Mouse (Mus musculus): ENCODE data around the gene Adh7. TPM values are rescaled to one million over a fixed set of nuclear protein-coding genes. Genes with fewer than 3 reads are reported as not detected.

Adh7 gene
- total and polyA plus RNA-seq, 3 experiments, result not detected

- H3K9me3 ChIP-seq (replicated peaks; ENCODE audit: insufficient read depth, low read length), result no peaks in the 10 kb centered on the region
- TF ChIP-seq POLR2AphosphoS2 (IDR thresholded peaks at IDR 0.05; ENCODE audit: low read length) (no peak), GABPA (IDR thresholded peaks at IDR 0.05; ENCODE audit: low read depth, low read length) (no peak), MAZ (IDR thresholded peaks at IDR 0.05; ENCODE audit: low read depth, low read length) (no peak), ZMIZ1 (IDR thresholded peaks at IDR 0.05; ENCODE audit: low read depth, low read length) (no peak), POLR2AphosphoS5 (IDR thresholded peaks at IDR 0.05; ENCODE audit: borderline replicate concordance, low read depth, low read length) (no peak), ZC3H11A (IDR thresholded peaks at IDR 0.05; ENCODE audit: low read depth, low read length) (no peak), SMC3 (IDR thresholded peaks at IDR 0.05; ENCODE audit: low read depth, low read length) (no peak), UBTF (IDR thresholded peaks at IDR 0.05; ENCODE audit: borderline replicate concordance, insufficient read depth, low read depth, low read length) (no peak), KAT2A (conservative IDR thresholded peaks at IDR 0.05; ENCODE audit: low read depth, low read length) (no peak), MAFK (IDR thresholded peaks at IDR 0.05; ENCODE audit: borderline replicate concordance, low read depth, low read length) (no peak), MYC (IDR thresholded peaks at IDR 0.05; ENCODE audit: low read depth, low read length) (no peak), NELFE (IDR thresholded peaks at IDR 0.05; ENCODE audit: low read depth, low read length) (no peak), HCFC1 (IDR thresholded peaks at IDR 0.05; ENCODE audit: low read depth, low read length) (no peak)
- H3K4me1 ChIP-seq (ENCODE audit: control insufficient read depth in 1 of 2, insufficient read depth in 2 of 2, low read length in 2 of 2), result no peaks in the 10 kb centered on the region
- H3K79me2 ChIP-seq (ENCODE audit: control insufficient read depth, insufficient read depth, low read length, poor library complexity), result no peaks in the 10 kb centered on the region
- H3K4me3 ChIP-seq (ENCODE audit: control insufficient read depth in 1 of 2, insufficient read depth in 1 of 2, low read depth in 2 of 2, low read length in 2 of 2), result no peak overlapping the region
- H3K36me3 ChIP-seq (ENCODE audit: control insufficient read depth in 1 of 2, insufficient read depth in 2 of 2, low read length in 2 of 2), result no peaks in the 10 kb centered on the region
- no peak for DNase-seq (ENCODE audit: low read depth, low spot score)
- H3K27ac ChIP-seq (ENCODE audit: control insufficient read depth, low read depth, low read length), result no peak overlapping the region
- H3K9ac ChIP-seq (ENCODE audit: control insufficient read depth, low read depth, low read length, poor library complexity, severe bottlenecking), result no peak overlapping the region
- H3K27me3 ChIP-seq (ENCODE audit: control insufficient read depth in 1 of 2, insufficient read depth in 2 of 2, low read length in 2 of 2), result peaks cover 0 to 3% of the 10 kb centered on the region in 2 experiments; a peak in 3 of 4 replicates
Measured at GRCm38 (mm10) chr3:138255780-138256550, 38.4 kb downstream of the Adh7 start.

GRCm38 (mm10) chr3:138260721-138261669, 43.4 kb downstream of the Adh7 start, which contains the start of gene Adh1:
Gene Adh1 (plus strand): TSS chr3:138260991.
- H3K4me1 ChIP-seq (ENCODE audit: control insufficient read depth in 1 of 2, insufficient read depth in 2 of 2, low read length in 2 of 2), result no peaks in the 10 kb centered on the region
- no peak within 1 kb of the TSS for H3K4me3 ChIP-seq (ENCODE audit: control insufficient read depth in 1 of 2, insufficient read depth in 1 of 2, low read depth in 2 of 2, low read length in 2 of 2)
- no peak within 1 kb of the TSS for H3K9ac ChIP-seq (ENCODE audit: control insufficient read depth, low read depth, low read length, poor library complexity, severe bottlenecking)
- peaks cover 5 to 8% of the 10 kb centered on the region in 2 experiments for H3K27me3 ChIP-seq (ENCODE audit: control insufficient read depth in 1 of 2, insufficient read depth in 2 of 2, low read length in 2 of 2)
- no peaks in the 10 kb centered on the region for H3K79me2 ChIP-seq (ENCODE audit: control insufficient read depth, insufficient read depth, low read length, poor library complexity)
- no peak within 1 kb of the TSS for H3K27ac ChIP-seq (ENCODE audit: control insufficient read depth, low read depth, low read length)
- H3K9me3 ChIP-seq (replicated peaks; ENCODE audit: insufficient read depth, low read length), result no peaks in the 10 kb centered on the region
- TF ChIP-seq ZMIZ1 (IDR thresholded peaks at IDR 0.05; ENCODE audit: low read depth, low read length) (no peak), MAX (IDR thresholded peaks at IDR 0.05; ENCODE audit: low read length) (no peak), RCOR1 (IDR thresholded peaks at IDR 0.05; ENCODE audit: low read depth, low read length) (no peak), E2F4 (IDR thresholded peaks at IDR 0.05; ENCODE audit: borderline replicate concordance, low read depth, low read length) (no peak), CHD1 (IDR thresholded peaks at IDR 0.05; ENCODE audit: low read depth, low read length) (no peak), MYC (IDR thresholded peaks at IDR 0.05; ENCODE audit: low read depth, low read length) (no peak), MEF2A (IDR thresholded peaks at IDR 0.05; ENCODE audit: extremely low read depth, insufficient replicate concordance, low read depth, low read length, poor library complexity, severe bottlenecking) (no peak), MAZ (IDR thresholded peaks at IDR 0.05; ENCODE audit: low read depth, low read length) (no peak), USF1 (IDR thresholded peaks at IDR 0.05; ENCODE audit: low read depth, low read length) (no peak), JUND (IDR thresholded peaks at IDR 0.05; ENCODE audit: low read depth, low read length) (no peak), TCF12 (IDR thresholded peaks at IDR 0.05; ENCODE audit: low read depth, low read length) (no peak), RAD21 (IDR thresholded peaks at IDR 0.05; ENCODE audit: low read depth, low read length) (no peak), TAL1 (IDR thresholded peaks at IDR 0.05; ENCODE audit: low read length) (no peak), NELFE (IDR thresholded peaks at IDR 0.05; ENCODE audit: low read depth, low read length) (no peak), SIN3A (IDR thresholded peaks at IDR 0.05; ENCODE audit: low read length) (no peak)
- no peaks in the 10 kb centered on the region for H3K36me3 ChIP-seq (ENCODE audit: control insufficient read depth in 1 of 2, insufficient read depth in 2 of 2, low read length in 2 of 2)
- DNase-seq (ENCODE audit: low read depth, low spot score), result no peak
